Mouse (Mus musculus) gonadal fat pad, adult 2 months (tissue): ENCODE measurements around the gene Ano3. TPM values are rescaled to one million over a fixed set of nuclear protein-coding genes. Genes with fewer than 3 reads are reported as not detected.
A peak's percentile ranks its signal among the peaks of the same experiment; 100 is the strongest.
"Not testable (repeated sequence)": the region's sequence is repeated elsewhere in the genome, so short reads cannot be mapped to it uniquely, and the experiment has no call there.

Source experiments
- DNase-seq: peaks from one replicate; pipeline ENCODE4 v3.0.0-alpha.2; 2012; ENCODE audit warnings: low read depth
- polyA plus RNA-seq: library from polyadenylated mRNA; depleted of rRNA; stranded (reverse); fragments of >200 nt; gene quantifications from 2 replicates; pipeline ENCODE4 v1.2.3, GENCODE M21; 2012; rRNA removed

Gene Ano3
- 0.95 and 1.2 TPM in 2 replicates for polyA plus RNA-seq

DNA sequence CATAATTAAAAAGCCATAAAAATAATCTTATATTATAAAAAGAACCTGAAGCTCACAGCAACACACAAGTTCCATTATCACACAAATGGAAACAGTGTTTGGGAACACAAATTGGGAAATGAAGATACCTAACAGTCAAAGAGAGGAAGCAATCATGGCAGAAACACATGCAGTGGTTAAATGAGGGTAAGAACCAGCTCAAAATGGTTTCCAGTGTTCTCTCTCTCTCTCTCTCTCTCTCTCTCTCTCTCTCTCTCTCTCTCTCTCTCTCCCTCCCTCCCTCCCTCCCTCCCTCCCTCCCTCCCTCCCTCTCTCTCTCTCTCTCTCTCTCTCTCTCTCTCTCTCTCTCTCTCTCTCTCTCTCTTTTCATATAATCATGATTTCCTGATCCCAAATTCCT lies at the start of gene Ano3:
Ano3 (minus strand) TSS at position 101 of the 400 bp plus-strand sequence.
- not testable (repeated sequence) for DNase-seq

- no peak for DNase-seq
Measured at GRCm38 (mm10) chr2:110990071-110990470, 39.3 kb upstream of the Ano3 start.

DNA sequence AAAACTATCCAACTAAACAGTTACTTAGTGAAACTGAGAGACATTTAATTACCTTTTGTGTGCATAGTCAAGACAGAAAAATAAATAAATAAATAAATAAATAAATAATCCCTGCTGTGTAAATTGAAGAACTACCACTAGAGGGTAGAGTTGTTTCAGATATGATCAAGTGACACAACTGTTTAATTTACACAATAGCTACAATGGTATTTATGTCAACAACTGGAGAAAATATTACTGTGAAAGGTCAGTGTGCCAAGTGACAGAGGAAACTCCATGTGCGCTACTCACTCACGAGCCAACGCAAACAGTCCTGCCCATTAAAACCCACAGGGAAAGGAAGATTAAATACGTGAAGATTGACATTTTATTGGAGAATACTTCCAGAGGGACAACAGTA lies 38.8 kb upstream of the Ano3 start:
- DNase-seq, result peak; percentile 33

- DNase-seq, result no peak
Measured at GRCm38 (mm10) chr2:110985853-110986271, 35.1 kb upstream of the Ano3 start.

- DNase-seq, result no peak
Measured at GRCm38 (mm10) chr2:110981733-110982132, 31.0 kb upstream of the Ano3 start.

- no peak for DNase-seq
Measured at GRCm38 (mm10) chr2:110979610-110980009, 28.9 kb upstream of the Ano3 start.

- DNase-seq, result no peak
Measured at GRCm38 (mm10) chr2:110976871-110977270, 26.1 kb upstream of the Ano3 start.

DNA sequence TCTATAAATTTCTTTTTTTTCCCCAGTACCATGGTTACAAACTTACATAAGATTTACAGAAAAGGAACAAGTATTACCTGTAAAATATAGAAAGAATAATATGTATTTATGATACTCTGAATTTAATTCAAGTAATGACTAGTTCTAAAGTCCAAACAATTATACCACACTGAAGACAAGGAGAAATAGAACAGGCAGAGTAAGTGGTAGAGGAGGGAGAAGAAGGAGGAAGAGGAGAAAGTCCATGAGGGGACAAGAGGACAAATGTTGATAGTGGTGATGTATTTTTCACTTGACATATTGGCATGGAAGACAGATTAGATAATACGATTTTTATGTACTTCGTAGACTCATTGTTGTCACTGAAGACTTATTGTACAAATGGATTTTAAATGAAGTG lies 19.4 kb upstream of the Ano3 start:
- DNase-seq, result no peak

DNA sequence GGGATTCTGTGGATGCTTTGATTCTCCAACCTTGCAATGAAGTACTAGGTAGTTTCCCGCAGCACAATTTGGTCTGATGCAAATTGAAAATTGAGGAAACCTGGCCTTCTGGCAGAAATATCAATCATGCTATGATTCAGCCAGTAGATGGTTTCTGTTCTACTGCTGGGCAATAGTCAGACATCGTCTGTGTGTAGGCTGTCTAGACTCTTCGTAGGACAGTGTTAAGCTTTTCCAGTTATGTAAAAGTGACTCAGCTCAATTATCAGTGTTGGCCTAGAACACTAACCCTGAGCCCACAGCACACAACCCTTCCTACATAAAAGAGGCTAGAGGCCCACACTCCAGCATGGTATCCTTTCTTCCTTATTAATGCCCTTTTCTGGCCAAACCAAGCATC lies 14.7 kb upstream of the Ano3 start:
- DNase-seq, result no peak

DNA sequence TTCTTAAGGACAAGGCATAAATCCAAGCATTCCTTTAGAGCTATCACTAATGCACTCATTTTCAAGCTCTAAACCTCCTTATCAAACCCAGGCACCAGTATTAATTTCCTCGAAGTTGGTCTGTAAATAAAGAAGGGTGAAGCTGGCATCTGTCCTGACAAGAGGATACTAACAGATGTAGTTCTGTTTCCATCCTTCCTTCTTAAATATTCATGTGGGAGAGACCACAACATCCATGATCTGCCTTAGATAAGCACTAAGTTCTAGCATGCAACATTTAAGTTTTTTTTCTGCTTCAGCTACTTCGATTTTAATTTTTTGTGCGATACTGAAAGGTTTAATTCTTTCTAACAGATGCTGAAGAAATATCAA lies 305 bp downstream of the Ano3 start:
- DNase-seq, result no peak

GRCm38 (mm10) chr2:110949679-110950431 lies 868 bp downstream of the Ano3 start:
- DNase-seq, result no peak

GRCm38 (mm10) chr2:110945171-110945570 lies 5.6 kb downstream of the Ano3 start:
- DNase-seq, result no peak

DNA sequence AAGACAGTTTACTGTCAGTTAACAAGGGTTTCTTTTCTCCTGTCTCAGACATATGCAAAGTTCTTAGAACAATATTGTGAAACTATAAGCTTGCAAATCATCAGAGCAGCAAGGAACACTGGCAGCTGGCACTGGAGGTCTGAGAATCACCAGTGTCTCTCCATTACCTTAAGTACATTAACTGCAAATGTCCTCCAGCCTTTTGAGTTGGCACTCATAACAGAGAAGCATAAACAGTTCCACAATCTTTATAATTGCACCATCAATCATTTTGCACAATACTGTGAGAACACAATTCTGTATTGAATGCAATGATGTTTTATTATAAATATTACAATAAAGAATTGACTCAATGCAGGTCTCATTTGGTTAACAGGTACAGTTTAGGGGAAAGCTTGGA lies 15.0 kb downstream of the Ano3 start:
- peak; percentile 89 for DNase-seq

GRCm38 (mm10) chr2:110929126-110929525 lies 21.6 kb downstream of the Ano3 start:
- DNase-seq, result no peak

- DNase-seq, result no peak
Measured at GRCm38 (mm10) chr2:110909506-110909905, 41.2 kb downstream of the Ano3 start.

GRCm38 (mm10) chr2:110906473-110906872 lies 44.2 kb downstream of the Ano3 start:
- no peak for DNase-seq

DNA sequence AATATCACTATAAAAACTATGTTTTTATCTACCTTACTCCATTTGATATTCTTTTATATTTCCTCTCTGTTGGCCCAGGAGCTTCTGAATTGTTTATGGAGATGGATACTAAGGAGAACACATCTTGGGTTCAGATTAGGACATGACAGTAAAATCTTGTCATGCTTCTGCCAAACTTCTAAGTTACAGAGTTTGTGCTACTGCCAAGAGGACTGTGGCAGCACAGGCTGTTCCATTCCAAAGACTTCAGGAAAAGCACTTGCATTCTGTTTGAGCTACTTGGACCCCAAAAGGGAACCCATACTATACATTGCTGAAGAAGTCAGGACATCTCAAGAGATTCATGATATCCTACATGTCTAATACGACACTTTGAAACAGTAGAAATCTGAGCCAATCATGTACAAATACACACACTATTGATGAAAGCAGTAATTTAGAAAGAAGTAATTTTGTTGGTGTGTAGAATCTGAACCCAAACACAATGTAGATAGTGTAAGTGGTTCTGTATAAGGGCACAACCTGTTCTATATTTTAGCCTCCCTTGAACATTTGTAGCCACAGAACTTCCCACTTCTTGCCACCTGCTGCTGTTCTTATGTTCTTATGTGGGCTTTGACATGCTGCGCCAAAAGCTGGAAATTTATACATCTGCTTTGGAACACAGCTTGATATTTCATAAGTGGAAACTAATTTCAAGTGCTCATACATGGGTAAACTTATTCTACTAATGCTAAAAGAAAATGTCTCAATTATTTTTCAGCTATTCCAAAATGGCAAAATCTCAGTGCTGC lies 54.0 kb downstream of the Ano3 start:
- DNase-seq, result no peak

DNA sequence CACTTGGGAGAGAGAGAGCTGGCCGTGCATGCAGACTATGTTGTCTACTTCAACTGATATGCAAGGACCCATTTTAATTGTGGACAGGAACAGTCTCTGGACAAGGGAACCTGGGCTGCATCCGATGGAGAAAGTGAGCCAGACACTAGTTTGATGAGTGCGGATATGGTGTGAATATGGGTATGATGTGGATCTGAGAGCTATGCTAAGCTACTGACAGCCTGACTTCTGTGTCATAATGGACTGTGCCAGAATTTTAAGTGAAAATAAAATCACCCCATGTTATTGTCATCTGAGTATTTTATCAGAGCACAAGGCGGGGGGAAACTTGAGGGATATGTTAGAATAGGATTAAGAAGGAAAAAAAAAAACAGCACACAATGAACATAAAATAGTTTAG lies 79.1 kb downstream of the Ano3 start:
- DNase-seq, result no peak

GRCm38 (mm10) chr2:110865584-110865983 lies 85.1 kb downstream of the Ano3 start:
- no peak for DNase-seq

DNA sequence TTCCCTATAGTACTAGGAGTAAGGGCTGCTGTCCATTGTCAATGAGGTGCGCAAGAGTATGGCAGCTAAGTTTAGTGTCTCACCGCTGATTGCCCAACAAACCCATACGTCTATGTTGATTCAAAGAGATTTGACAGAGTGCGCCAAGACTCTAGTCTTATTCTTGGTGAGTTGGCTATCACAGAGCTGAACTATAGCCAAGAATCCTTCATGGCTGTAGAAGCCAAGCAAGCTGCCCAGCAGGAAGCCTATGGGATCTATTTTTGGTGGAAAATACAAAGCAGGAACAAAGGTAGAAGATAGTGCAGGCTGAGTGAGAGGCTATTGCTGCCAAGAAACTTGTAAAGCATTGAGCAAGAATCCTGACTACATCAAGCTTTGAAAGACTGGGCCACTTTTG lies 87.3 kb downstream of the Ano3 start:
- DNase-seq, result peak; percentile 65

DNA sequence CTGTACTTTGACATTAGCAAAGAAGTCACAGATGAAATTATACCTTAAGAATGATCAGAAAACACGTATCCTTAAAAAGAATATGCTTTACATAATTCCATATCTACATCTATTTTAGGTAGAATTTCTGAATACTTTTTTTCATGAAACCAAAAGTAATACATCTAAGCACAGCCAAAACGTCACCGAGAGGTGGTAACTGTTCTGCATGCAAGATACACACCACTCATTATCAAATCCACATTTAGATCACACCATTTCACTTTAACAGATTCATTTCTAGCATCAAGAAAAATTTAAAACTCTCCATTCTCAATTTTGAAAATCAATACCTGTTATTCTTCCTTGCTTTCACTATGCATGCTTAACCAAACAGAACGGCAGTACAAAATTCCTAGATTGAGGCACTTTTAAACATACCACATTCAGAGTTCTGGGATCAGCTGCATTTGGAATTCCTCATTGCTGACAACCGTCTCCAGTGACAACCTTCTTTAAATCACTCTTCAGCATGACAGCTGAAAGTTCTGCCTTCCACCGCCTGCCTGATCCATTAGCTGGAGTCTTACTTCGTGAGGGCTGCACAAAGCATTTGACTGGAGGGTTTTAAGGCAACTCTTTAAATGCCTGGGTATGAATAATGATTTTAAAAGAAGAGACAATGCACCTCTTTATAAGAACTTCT lies 111.0 kb downstream of the Ano3 start:
- no peak for DNase-seq

GRCm38 (mm10) chr2:110816189-110816588 lies 134.5 kb downstream of the Ano3 start:
- no peak for DNase-seq

- no peak for DNase-seq
Measured at GRCm38 (mm10) chr2:110814964-110815363, 135.8 kb downstream of the Ano3 start.
